Comparison of ENCODE assay signal across 1 mouse cellular context in the genomic region with DNA sequence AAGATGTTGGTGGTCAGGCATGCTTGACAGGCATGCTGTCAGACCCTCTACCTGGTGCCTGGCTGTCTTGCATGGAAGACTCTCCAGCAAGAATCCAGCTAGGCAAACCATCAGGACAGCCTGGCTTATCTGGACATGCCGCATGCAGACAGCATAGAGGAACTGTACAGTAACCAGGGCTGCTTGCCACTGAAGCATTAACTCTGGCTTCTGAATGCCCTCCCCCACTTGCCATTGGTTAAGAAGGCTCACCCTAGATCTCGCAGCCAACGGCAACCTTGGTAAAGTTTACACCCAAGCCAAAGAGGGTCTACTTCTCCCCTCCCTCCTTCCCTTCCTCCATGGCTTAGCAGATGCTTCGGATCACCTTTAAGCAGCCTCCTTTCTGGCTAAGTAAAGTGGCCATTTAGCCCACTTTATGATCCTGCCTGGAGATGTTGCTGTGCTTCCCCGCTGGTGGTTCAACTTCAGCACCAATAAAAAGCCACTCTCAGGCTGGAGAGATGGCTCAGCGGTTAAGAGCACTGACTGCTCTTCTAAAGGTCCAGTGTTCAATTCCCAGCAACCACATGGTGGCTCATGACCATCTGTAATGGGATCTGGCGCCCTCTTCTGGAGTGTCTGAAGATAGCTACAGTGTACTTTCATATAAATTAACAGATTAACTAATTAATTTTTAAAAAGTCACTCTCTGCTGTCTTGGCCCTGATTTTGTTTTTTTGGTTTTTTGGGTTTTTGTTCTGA.
TF ChIP-seq lines count a peak whose summit lies in the region.

No protein-coding gene starts in this region.

TF ChIP-seq in MEL, 35 proteins besides CTCF, POLR2A, EP300 and RAD21:
- TF ChIP-seq NELFE (IDR thresholded peaks at IDR 0.05; ENCODE audit: low read depth, low read length) (peak; percentile 44), ZMIZ1 (IDR thresholded peaks at IDR 0.05; ENCODE audit: low read depth, low read length) (peak; percentile 59; the same call in 1 of the 2 replicates), GATA1 (IDR thresholded peaks at IDR 0.05; ENCODE audit: low read depth, low read length) (peak; percentile 72; the same call in 1 of the 2 replicates), TAL1 (IDR thresholded peaks at IDR 0.05; ENCODE audit: low read length) (peak; percentile 45), MYC (IDR thresholded peaks at IDR 0.05; ENCODE audit: low read depth, low read length) (peak; percentile 56), USF1 (IDR thresholded peaks at IDR 0.05; ENCODE audit: low read depth, low read length) (no peak), TCF12 (IDR thresholded peaks at IDR 0.05; ENCODE audit: low read depth, low read length) (0 out of 2 replicates have a peak, but pooled peaks have one; percentile 16), MXI1 (IDR thresholded peaks at IDR 0.05; ENCODE audit: low read depth, low read length) (no peak), KAT2A (conservative IDR thresholded peaks at IDR 0.05; ENCODE audit: low read depth, low read length) (no peak), SMC3 (IDR thresholded peaks at IDR 0.05; ENCODE audit: low read depth, low read length) (peak; percentile 42), TBP (IDR thresholded peaks at IDR 0.05; ENCODE audit: low read depth, low read length) (peak; percentile 98)
